ENCODE assay signal across 13 mouse cellular contexts in the genomic region with DNA sequence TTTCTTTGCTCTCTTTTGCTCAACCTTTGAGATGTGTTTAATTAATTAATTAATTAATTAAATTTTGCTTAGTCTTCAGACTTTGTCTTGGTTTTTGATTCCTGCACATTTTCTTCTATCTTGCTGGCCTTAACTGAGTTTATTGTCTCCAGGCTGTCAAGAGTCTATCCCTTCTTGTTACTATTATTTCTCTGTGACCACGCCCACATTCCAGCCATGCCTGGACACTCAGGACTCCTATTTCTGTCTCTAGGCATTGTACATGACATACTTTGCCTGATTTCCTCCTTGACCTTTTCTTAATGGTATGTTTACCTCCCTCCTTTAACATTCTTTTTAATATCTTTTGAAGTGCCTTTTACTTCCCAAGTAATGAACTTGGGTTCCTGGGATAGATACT.
"Had no signal": no experiment of that assay in that cellular context is flagged by ENCODE, and none has a peak within 500 bp of the region (broad histone marks: within the 10 kb centered on the region; RNA-seq: fewer than 3 reads in every experiment).

No protein-coding gene starts in this region.

- H3K4me3 ChIP-seq: left cerebral cortex, adult 2 months; limb, embryonic 15.5 days; liver, embryonic 13.5 days; midbrain, embryonic 15.5 days; neural tube, embryonic 12.5 days had no signal

- H3K36me3 ChIP-seq: limb, embryonic 15.5 days; liver, embryonic 13.5 days; midbrain, embryonic 15.5 days; neural tube, embryonic 12.5 days had no signal

- H3K9ac ChIP-seq: limb, embryonic 15.5 days; liver, embryonic 13.5 days; liver, postnatal 0 days; midbrain, embryonic 15.5 days; neural tube, embryonic 12.5 days had no signal

- H3K9me3 ChIP-seq: limb, embryonic 15.5 days; liver, embryonic 13.5 days; midbrain, embryonic 15.5 days; neural tube, embryonic 12.5 days had no signal

- ATAC-seq: liver, postnatal 0 days; lung, postnatal 0 days; midbrain, embryonic 15.5 days had no signal

- H3K27me3 ChIP-seq: limb, embryonic 15.5 days; liver, embryonic 13.5 days; midbrain, embryonic 15.5 days; neural tube, embryonic 12.5 days had no signal

- H3K4me1 ChIP-seq: limb, embryonic 15.5 days; liver, embryonic 13.5 days; midbrain, embryonic 15.5 days; neural tube, embryonic 12.5 days had no signal

- H3K4me2 ChIP-seq: limb, embryonic 15.5 days; liver, embryonic 13.5 days; midbrain, embryonic 15.5 days; neural tube, embryonic 12.5 days had no signal

- DNase-seq: kidney, postnatal 14 days; liver, embryonic 13.5 days; liver, postnatal 0 days; lung, postnatal 36 days; right cerebral cortex, postnatal 4 days; spleen, adult 18-20 months; thymus, adult 18-20 months; thymus, postnatal 14 days had no signal

- H3K27ac ChIP-seq: left cerebral cortex, adult 2 months; limb, embryonic 15.5 days; liver, embryonic 13.5 days; midbrain, embryonic 15.5 days; neural tube, embryonic 12.5 days had no signal
